Mouse (Mus musculus) urinary bladder, postnatal 25 days (tissue): ENCODE measurements around the gene Ubap1.

Experiments
- DNase-seq: peaks from one replicate; pipeline ENCODE4 v3.0.0; 2022; ENCODE audit warnings: low spot score

The Ubap1 gene

GRCm38 (mm10) chr4:41438931-41439330 is 90.1 kb downstream of the Ubap1 start:
- no peak for DNase-seq
